In genomic region chr9:68254218-68254617, GRCm38 (mm10) we compare ENCODE assay signal across 14 mouse cellular contexts.
A peak's percentile ranks its signal among the peaks of the same experiment; 100 is the strongest.
DNase-seq lines count a peak whose midpoint lies in the region; ATAC-seq and TF ChIP-seq lines count a peak whose summit lies in the region.
"Had no signal": no experiment of that assay in that cellular context is flagged by ENCODE, and none has a peak within 500 bp of the region (broad histone marks: within the 10 kb centered on the region; RNA-seq: fewer than 3 reads in every experiment).

No protein-coding gene starts in this region.

- H3K27me3 ChIP-seq in kidney, adult 2 months (replicated peaks; ENCODE audit: control insufficient read depth, insufficient read depth, low read length), result no peaks in the 10 kb centered on the region
- no peaks in the 10 kb centered on the region for H3K27me3 ChIP-seq in ES-Bruce4 (ENCODE audit: control insufficient read depth, insufficient read depth, low read length, poor library complexity, severe bottlenecking)
- H3K27me3 ChIP-seq: heart, embryonic 13.5 days; limb, embryonic 12.5 days; midbrain, embryonic 12.5 days had no signal

- no peak for ATAC-seq in erythroid progenitor cell, adult 5-6 weeks (replicated peaks; ENCODE audit: low FRiP score, poor library complexity, severe bottlenecking)

- DNase-seq in gastrocnemius, postnatal 14 days, result peak; percentile 12
- DNase-seq in gastrocnemius, adult 18-20 months (ENCODE audit: low spot score), result no peak
- peak; percentile 34 for DNase-seq in kidney, postnatal 10 days
- no peak for DNase-seq in kidney, adult 2 months
- DNase-seq in embryo, embryonic 9.5 days (ENCODE audit: extremely low spot score), result peak; percentile 6
- DNase-seq in MN1 (ENCODE audit: low spot score), result no peak
- DNase-seq: cerebellum, adult 11 months; layer of hippocampus, adult 9-11 months; spleen, adult 18-20 months had no signal

- intact Hi-C loops in gastrocnemius, postnatal 14 days (cut with DNase I; ENCODE audit: low total_unique reads), result no loop called here

- H3K4me3 ChIP-seq in kidney, adult 2 months (ENCODE audit: insufficient read depth, low read depth, low read length), result no peak overlapping the region
- H3K4me3 ChIP-seq in ES-Bruce4 (ENCODE audit: low read depth, low read length), result no peak overlapping the region
- H3K4me3 ChIP-seq: heart, embryonic 13.5 days; limb, embryonic 12.5 days; midbrain, embryonic 12.5 days had no signal

- no peaks in the 10 kb centered on the region for H3K36me3 ChIP-seq in kidney, adult 2 months (ENCODE audit: control insufficient read depth, insufficient read depth, low read length)
- no peaks in the 10 kb centered on the region for H3K36me3 ChIP-seq in ES-Bruce4 (ENCODE audit: control insufficient read depth, insufficient read depth, low read length, poor library complexity, severe bottlenecking)
- H3K36me3 ChIP-seq: heart, embryonic 13.5 days; limb, embryonic 12.5 days; midbrain, embryonic 12.5 days had no signal

- no peaks in the 10 kb centered on the region for H3K9me3 ChIP-seq in ES-Bruce4 (replicated peaks; ENCODE audit: control insufficient read depth, insufficient read depth, low read length, poor library complexity, severe bottlenecking)
- H3K9me3 ChIP-seq: heart, embryonic 13.5 days; limb, embryonic 12.5 days; midbrain, embryonic 12.5 days had no signal

- TF ChIP-seq EP300 in ES-Bruce4 (IDR thresholded peaks at IDR 0.05; ENCODE audit: insufficient read depth, low read depth, low read length), result no peak

- no peak for TF ChIP-seq POLR2A in kidney, adult 2 months (IDR thresholded peaks at IDR 0.05; ENCODE audit: low read depth, low read length)
- TF ChIP-seq POLR2A in ES-Bruce4 (IDR thresholded peaks at IDR 0.05; ENCODE audit: insufficient read depth, low read length), result no peak

- H3K4me1 ChIP-seq in kidney, adult 2 months (ENCODE audit: control insufficient read depth, insufficient read depth, low read length), result no peaks in the 10 kb centered on the region
- H3K4me1 ChIP-seq in ES-Bruce4 (ENCODE audit: control insufficient read depth, insufficient read depth, low read length), result no peaks in the 10 kb centered on the region
- H3K4me1 ChIP-seq: heart, embryonic 13.5 days; midbrain, embryonic 12.5 days had no signal

- H3K9ac ChIP-seq in ES-Bruce4 (ENCODE audit: low read depth, poor library complexity, severe bottlenecking), result no peak overlapping the region
- H3K9ac ChIP-seq: heart, embryonic 13.5 days; limb, embryonic 12.5 days; midbrain, embryonic 12.5 days had no signal

- no peak overlapping the region for H3K27ac ChIP-seq in kidney, adult 2 months (ENCODE audit: insufficient read depth, low read depth, low read length)
- H3K27ac ChIP-seq in ES-Bruce4 (ENCODE audit: insufficient read depth, low read length), result no peak overlapping the region
- H3K27ac ChIP-seq: heart, embryonic 13.5 days; limb, embryonic 12.5 days; midbrain, embryonic 12.5 days had no signal

- no peak; the same call in 1 of the 2 replicates for TF ChIP-seq CTCF in kidney, adult 2 months (conservative IDR thresholded peaks at IDR 0.05; ENCODE audit: insufficient read depth, insufficient read length, low read depth, low read length)
- peak; percentile 41 for TF ChIP-seq CTCF in ES-Bruce4 (IDR thresholded peaks at IDR 0.05; ENCODE audit: low read depth, low read length)

- WGBS in kidney, adult 2 months, result 38% methylated on average over 3 of the region's 3 CpGs

Comparison
In these comparisons a context has a peak if more than half of its experiments do, and no peak if none do; other contexts are left out.
1. DNase-seq: peak in gastrocnemius, postnatal 14 days (single experiment), kidney, postnatal 10 days (single experiment) and embryo, embryonic 9.5 days (single experiment); none in gastrocnemius, adult 18-20 months (single experiment), kidney, adult 2 months (single experiment) and MN1 (single experiment).